Mouse (Mus musculus) CH12.LX (cell line): Measurements from ENCODE around the gene Klhl36.

Experiments
- JUND ChIP-seq: conservative IDR thresholded peaks from 2 replicates; pipeline ENCODE4 v1.6.1; 2011; ENCODE audit warnings: low read depth, low read length, improper control_type of control experiment
- MAX ChIP-seq: IDR thresholded peaks from 2 replicates; pipeline ENCODE4 v1.6.1; 2011; ENCODE audit warnings: low read length, improper control_type of control experiment
- USF2 ChIP-seq: conservative IDR thresholded peaks from 2 replicates; pipeline ENCODE4 v1.6.1; 2011; ENCODE audit warnings: low read depth, low read length, improper control_type of control experiment

GRCm38 (mm10) chr8:119916237-119916892, 54.3 kb downstream of the Klhl36 start:
- TF ChIP-seq JUND, result no peak
- no peak for TF ChIP-seq MAX
- TF ChIP-seq USF2, result no peak
